Mouse (Mus musculus) CH12.LX (cell line): ENCODE measurements around the gene Vav2. TPM values are rescaled to one million over a fixed set of nuclear protein-coding genes. Genes with fewer than 3 reads are reported as not detected.

ENCODE experiments used
- DNase-seq: peaks from one replicate; pipeline ENCODE4 v3.0.0-alpha.2; 2013; ENCODE audit errors: extremely low read depth
- H3K27ac ChIP-seq: 2 replicates; pipeline ENCODE4 v1.5.1; 2012; ENCODE audit warnings: low read depth, mild to moderate bottlenecking, control low read depth, moderate library complexity; ENCODE audit not compliant: insufficient read depth
- H3K27me3 ChIP-seq: replicated peaks from 2 replicates; pipeline ENCODE3; 2012; ENCODE audit warnings: inconsistent platforms
- H3K36me3 ChIP-seq, 2 experiments: replicated peaks in 1 of 2; 2 replicates each; pipeline versions ENCODE3 to v1.6.1; 2012; ENCODE audit warnings: inconsistent platforms in 1 of 2, low read length in 1 of 2, mild to moderate bottlenecking in 1 of 2, mixed read lengths in 1 of 2, moderate library complexity in 1 of 2; ENCODE audit not compliant: control insufficient read depth in 1 of 2, insufficient read depth in 1 of 2
- H3K4me1 ChIP-seq, 2 experiments: 2 replicates each; pipeline ENCODE4 v1.6.1; 2012; ENCODE audit warnings: inconsistent platforms in 1 of 2, moderate library complexity in 1 of 2; ENCODE audit not compliant: insufficient read depth in 2 of 2, control insufficient read depth in 1 of 2
- H3K4me2 ChIP-seq: 2 replicates; pipeline ENCODE4 v1.6.1; 2012; ENCODE audit warnings: low read depth, mild to moderate bottlenecking, control low read depth; ENCODE audit not compliant: poor library complexity, insufficient read depth, severe bottlenecking
- H3K4me3 ChIP-seq, 3 experiments: fragments of 150-350 bp in 1 of 3; sonication (generic) in 1 of 3; replicated peaks in 1 of 3; 2 replicates each; pipeline versions ENCODE3 to v1.5.1; 2011 to 2012; ENCODE audit warnings: low read depth in 2 of 3, low read length in 2 of 3, mild to moderate bottlenecking in 2 of 3, moderate library complexity in 2 of 3, control low read depth in 1 of 3, improper control_type of control experiment in 1 of 3, inconsistent platforms in 1 of 3, mixed read lengths in 1 of 3; ENCODE audit not compliant: poor library complexity in 1 of 3
- H3K79me2 ChIP-seq: replicated peaks from 2 replicates; pipeline ENCODE4 v1.6.1; 2012; ENCODE audit warnings: mild to moderate bottlenecking, moderate library complexity; ENCODE audit not compliant: control insufficient read depth, poor library complexity, insufficient read depth, severe bottlenecking; ENCODE audit errors: extremely low read depth
- H3K9ac ChIP-seq: 2 replicates; pipeline ENCODE4 v1.6.1; 2012; ENCODE audit warnings: low read depth, mild to moderate bottlenecking, control low read depth, moderate library complexity; ENCODE audit not compliant: insufficient read depth
- H3K9me3 ChIP-seq: replicated peaks from 2 replicates; pipeline ENCODE3; 2012; ENCODE audit warnings: low read length, inconsistent platforms, mixed read lengths
- ELF1 ChIP-seq: IDR thresholded peaks from 2 replicates; pipeline ENCODE4 v1.6.1; 2014; ENCODE audit warnings: low read depth, mild to moderate bottlenecking, inconsistent platforms, low read length, improper control_type of control experiment
- EP300 ChIP-seq: IDR thresholded peaks from 2 replicates; pipeline ENCODE4 v1.6.1; 2011; ENCODE audit warnings: low read length, improper control_type of control experiment
- KAT2A ChIP-seq: IDR thresholded peaks from 2 replicates; pipeline ENCODE4 v1.6.1; 2012; ENCODE audit warnings: low read length, improper control_type of control experiment, inconsistent platforms; ENCODE audit not compliant: insufficient replicate concordance
- MAX ChIP-seq: IDR thresholded peaks from 2 replicates; pipeline ENCODE4 v1.6.1; 2011; ENCODE audit warnings: low read length, improper control_type of control experiment
- MAZ ChIP-seq: IDR thresholded peaks from 2 replicates; pipeline ENCODE4 v1.6.1; 2012; ENCODE audit warnings: low read depth, mild to moderate bottlenecking, inconsistent platforms, low read length, improper control_type of control experiment, moderate library complexity
- MEF2A ChIP-seq: IDR thresholded peaks from 2 replicates; pipeline ENCODE4 v1.6.1; 2014; ENCODE audit warnings: low read depth, mild to moderate bottlenecking, inconsistent platforms, low read length, improper control_type of control experiment, borderline replicate concordance
- MYC ChIP-seq: IDR thresholded peaks from 2 replicates; pipeline ENCODE4 v1.6.1; 2011; ENCODE audit warnings: low read depth, mild to moderate bottlenecking, improper control_type of control experiment, low read length
- NELFE ChIP-seq: IDR thresholded peaks from 2 replicates; pipeline ENCODE4 v1.6.1; 2011; ENCODE audit warnings: low read depth, low read length, improper control_type of control experiment
- NRF1 ChIP-seq: IDR thresholded peaks from 2 replicates; pipeline ENCODE4 v1.6.1; 2014; ENCODE audit warnings: low read depth, mild to moderate bottlenecking, inconsistent platforms, low read length, improper control_type of control experiment, moderate library complexity
- PAX5 ChIP-seq: IDR thresholded peaks from 2 replicates; pipeline ENCODE4 v1.6.1; 2012; ENCODE audit warnings: low read length, inconsistent platforms, mixed read lengths
- POLR2A ChIP-seq: IDR thresholded peaks from 2 replicates; pipeline ENCODE4 v1.6.1; 2011; ENCODE audit warnings: low read depth, mild to moderate bottlenecking, improper control_type of control experiment, low read length
- POLR2AphosphoS2 ChIP-seq: IDR thresholded peaks from 2 replicates; pipeline ENCODE4 v1.6.1; 2011; ENCODE audit warnings: low read depth, low read length, improper control_type of control experiment
- SMC3 ChIP-seq: IDR thresholded peaks from 2 replicates; pipeline ENCODE4 v1.6.1; 2011; ENCODE audit warnings: low read depth, low read length, improper control_type of control experiment
- TBP ChIP-seq: conservative IDR thresholded peaks from 2 replicates; pipeline ENCODE4 v1.6.1; 2011; ENCODE audit warnings: low read depth, low read length, improper control_type of control experiment
- UBTF ChIP-seq: IDR thresholded peaks from 2 replicates; pipeline ENCODE4 v1.6.1; 2012; ENCODE audit warnings: low read depth, mild to moderate bottlenecking, inconsistent platforms, low read length, improper control_type of control experiment, moderate library complexity
- ZC3H11A ChIP-seq: IDR thresholded peaks from 2 replicates; pipeline ENCODE4 v1.6.1; 2012; ENCODE audit warnings: low read depth, mild to moderate bottlenecking, inconsistent platforms, low read length, improper control_type of control experiment
- ZNF384 ChIP-seq: IDR thresholded peaks from 2 replicates; pipeline ENCODE4 v1.6.1; 2012; ENCODE audit warnings: low read depth, low read length, improper control_type of control experiment, inconsistent platforms
- dilution Hi-C: fragments of 300-500 bp; cut with MboI; formaldehyde crosslinking; loops from 2 replicates; pipeline ENCODE4 v1.14.3; 2020; ENCODE audit warnings: low sequenced_read_pairs; ENCODE audit not compliant: extremely low pct_unique_long_range_greater_than_20kb, extremely low pct_ligation_motif_present
- in situ Hi-C: fragments of 300-500 bp; cut with MboI; formaldehyde crosslinking; loops from 3 replicates; pipeline ENCODE4 v1.14.3; 2019; ENCODE audit warnings: low sequenced_read_pairs, low pct_ligation_motif_present, low pct_unique_long_range_greater_than_20kb, mixed read lengths
- polyA plus RNA-seq: library from polyadenylated mRNA; unstranded; fragments of >175 nt; gene quantifications from 2 replicates; pipeline ENCODE4 v1.2.1, GENCODE M21; 2012; ENCODE audit warnings: low read depth; ENCODE audit not compliant: insufficient read length
- total RNA-seq, 2 experiments: library from RNA; depleted of rRNA; stranded (reverse); fragments of 300-350 nt in 1 of 2; fragments of >200 nt in 1 of 2; gene quantifications; 2 replicates each; pipeline ENCODE4 v1.2.3; 2012 to 2014

Gene Vav2
- total and polyA plus RNA-seq, 3 experiments = 31.5 to 46.8 (median 46.6) TPM

- no peak within 1 kb of the TSS for H3K9ac ChIP-seq
- H3K36me3 ChIP-seq = no peaks in the 10 kb centered on the region
- no peak within 1 kb of the TSS for H3K4me3 ChIP-seq
- TF ChIP-seq POLR2AphosphoS2 (no peak), MYC (no peak), ELF1 (no peak), NELFE (no peak), KAT2A (no peak), MAX (no peak), MAZ (no peak), POLR2A (no peak), SMC3 (no peak), TBP (no peak), MEF2A (no peak), PAX5 (no peak), EP300 (no peak)
- TF ChIP-seq, all 38 proteins: peak for 0
- no peak within 1 kb of the TSS for H3K27ac ChIP-seq
- dilution Hi-C loops = no loop called here
- no peak within 1 kb of the TSS for H3K4me2 ChIP-seq
- no peaks in the 10 kb centered on the region for H3K4me1 ChIP-seq
- in situ Hi-C loops = loop anchor here (25.0 kb wide), 1 partner anchor 586 kb away; the partner anchor contains the start of gene Lcn4
- no peak for DNase-seq
- no peaks in the 10 kb centered on the region for H3K79me2 ChIP-seq
- peaks cover 78% of the 10 kb centered on the region for H3K27me3 ChIP-seq
- no peaks in the 10 kb centered on the region for H3K9me3 ChIP-seq
Observed at GRCm38 (mm10) chr2:27248211-27248610, 178.6 kb downstream of the Vav2 start, which contains the start of gene Sardh. Gene Sardh, minus strand, starts transcription at chr2:27248337.

DNA sequence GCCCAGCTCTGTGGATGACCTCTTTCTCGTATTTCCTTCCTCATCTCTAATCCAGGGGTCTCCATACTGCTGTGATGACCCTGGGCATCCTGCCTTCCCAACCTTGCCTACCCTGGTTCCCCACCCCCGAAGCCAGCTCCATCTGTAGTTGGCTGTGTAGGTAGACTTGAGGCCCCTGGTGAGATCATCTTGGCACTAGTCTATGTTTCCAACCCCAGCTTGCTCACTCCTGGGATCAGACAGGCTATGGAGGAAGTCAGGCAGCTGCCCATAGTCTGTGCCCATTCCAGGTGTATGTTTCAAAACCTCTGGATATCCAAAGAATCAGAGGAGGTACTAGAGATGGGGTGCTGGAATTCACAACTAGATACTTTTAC, 179.4 kb downstream of the Vav2 start:
- dilution Hi-C loops (no loop called here), in situ Hi-C loops (loop anchor here (25.0 kb wide), 1 partner anchor 585 kb away; the partner anchor contains the start of gene Lcn4)
- Histone ChIP-seq H3K9ac (no peak overlapping the region), H3K27ac (no peak overlapping the region), H3K4me1 (no peaks in the 10 kb centered on the region), H3K9me3 (no peaks in the 10 kb centered on the region), H3K79me2 (no peaks in the 10 kb centered on the region), H3K36me3 (no peaks in the 10 kb centered on the region), H3K4me2 (no peak overlapping the region), H3K4me3 (no peak overlapping the region), H3K27me3 (peaks cover 81% of the 10 kb centered on the region)
- TF ChIP-seq MAZ (no peak), ZC3H11A (no peak), NELFE (no peak), ZNF384 (no peak), MYC (no peak), UBTF (no peak), NRF1 (no peak)
- DNase-seq = no peak
